Mouse (Mus musculus) stomach, embryonic 16.5 days (tissue): ENCODE measurements around the gene Krt90. TPM values are rescaled to one million over a fixed set of nuclear protein-coding genes. Genes with fewer than 3 reads are reported as not detected.

Experiments
- microRNA-seq: library from miRNA; unstranded; fragments of <30 nt; microRNA quantifications from one replicate; pipeline ENCODE4, GENCODE M21; 2016
- polyA plus RNA-seq: library from polyadenylated mRNA; unstranded; fragments of >200 nt; fragmentation: Nextera tagmentation; extraction: Ambion mirVana; gene quantifications from 2 replicates; pipeline ENCODE4 v1.2.1, GENCODE M21; 2015

Gene Krt90
- polyA plus RNA-seq, 1 experiment from 2014 or later = 0.13 TPM

Small RNAs within 50 kb of the gene (microRNA-seq; reads per million reads assigned to microRNA genes)
- gene Gm44393 = not detected
- gene Gm44460 = not detected

Other genes with a start within 250 kb of the Krt90 start
- 37.4 and 64.5 TPM in 2 replicates for gene Krt80, start 192.8 kb downstream of the Krt90 start, polyA plus RNA-seq
- gene Krt7, start 151.9 kb downstream of the Krt90 start, polyA plus RNA-seq = 378 and 523 TPM in 2 replicates
- gene Krt87, start 124.1 kb downstream of the Krt90 start, polyA plus RNA-seq = 0.19 and 0.26 TPM in 2 replicates
- 0.15 TPM in 1 of 2 replicates, not detected in the other for gene Krt88, start 115.2 kb downstream of the Krt90 start, polyA plus RNA-seq
- gene Krt81, start 99.2 kb downstream of the Krt90 start, polyA plus RNA-seq = not detected in 2 replicates
- gene Krt86, start 89.5 kb downstream of the Krt90 start, polyA plus RNA-seq = not detected in 2 replicates
- not detected in 2 replicates for gene Krt83, start 71.4 kb downstream of the Krt90 start, polyA plus RNA-seq
- gene Gm49425, start 45.7 kb downstream of the Krt90 start, polyA plus RNA-seq = not detected in 2 replicates
- 0.09 TPM in 1 of 2 replicates, not detected in the other for gene Krt84, start 30.1 kb downstream of the Krt90 start, polyA plus RNA-seq
- not detected in 2 replicates for gene Krt82, start 12.3 kb downstream of the Krt90 start, polyA plus RNA-seq
- 0.26 and 0.40 TPM in 2 replicates for gene Krt75, start 11.0 kb upstream of the Krt90 start, polyA plus RNA-seq
- gene Gm5414, start 65.2 kb upstream of the Krt90 start, polyA plus RNA-seq = not detected in 2 replicates
- 0.14 TPM in 1 of 2 replicates, not detected in the other for gene Gm5478, start 84.4 kb upstream of the Krt90 start, polyA plus RNA-seq
- 14.7 and 18.5 TPM in 2 replicates for gene Krt6b, start 117.3 kb upstream of the Krt90 start, polyA plus RNA-seq
- gene Krt6a, start 131.4 kb upstream of the Krt90 start, polyA plus RNA-seq = 458 and 584 TPM in 2 replicates
- gene Krt5, start 149.9 kb upstream of the Krt90 start, polyA plus RNA-seq = 464 and 594 TPM in 2 replicates
- not detected in 2 replicates for gene Krt71, start 180.2 kb upstream of the Krt90 start, polyA plus RNA-seq
- gene Krt72, start 223.5 kb upstream of the Krt90 start, polyA plus RNA-seq = not detected in 2 replicates
- not detected in 2 replicates for gene Krt73, start 239.4 kb upstream of the Krt90 start, polyA plus RNA-seq